Mouse (Mus musculus) megakaryocyte progenitor cell, adult 5-6 weeks (primary cell): ENCODE data around the gene 1700001P01Rik. TPM values are rescaled to one million over a fixed set of nuclear protein-coding genes. Genes with fewer than 3 reads are reported as not detected.

Experiments
- ATAC-seq: replicated peaks from 2 replicates; pipeline ENCODE4 v1.8.0; 2016; ENCODE audit warnings: mild to moderate bottlenecking, moderate TSS enrichment, inconsistent platforms; ENCODE audit not compliant: poor library complexity
- total RNA-seq, 2 experiments: library from RNA; stranded (forward) in 1 of 2; stranded (reverse) in 1 of 2; fragments of 157-497, 149-512 nt in 1 of 2; fragments of 200-1000 nt in 1 of 2; gene quantifications; 2 replicates each; pipeline versions ENCODE4 v1.2.3 to v1.2.4; 2015 to 2017

1700001P01Rik gene
- total RNA-seq (2015) (0.64 TPM in 1 of 2 replicates, not detected in the other), total RNA-seq (2017) (0.30 TPM in 1 of 2 replicates, not detected in the other)

DNA sequence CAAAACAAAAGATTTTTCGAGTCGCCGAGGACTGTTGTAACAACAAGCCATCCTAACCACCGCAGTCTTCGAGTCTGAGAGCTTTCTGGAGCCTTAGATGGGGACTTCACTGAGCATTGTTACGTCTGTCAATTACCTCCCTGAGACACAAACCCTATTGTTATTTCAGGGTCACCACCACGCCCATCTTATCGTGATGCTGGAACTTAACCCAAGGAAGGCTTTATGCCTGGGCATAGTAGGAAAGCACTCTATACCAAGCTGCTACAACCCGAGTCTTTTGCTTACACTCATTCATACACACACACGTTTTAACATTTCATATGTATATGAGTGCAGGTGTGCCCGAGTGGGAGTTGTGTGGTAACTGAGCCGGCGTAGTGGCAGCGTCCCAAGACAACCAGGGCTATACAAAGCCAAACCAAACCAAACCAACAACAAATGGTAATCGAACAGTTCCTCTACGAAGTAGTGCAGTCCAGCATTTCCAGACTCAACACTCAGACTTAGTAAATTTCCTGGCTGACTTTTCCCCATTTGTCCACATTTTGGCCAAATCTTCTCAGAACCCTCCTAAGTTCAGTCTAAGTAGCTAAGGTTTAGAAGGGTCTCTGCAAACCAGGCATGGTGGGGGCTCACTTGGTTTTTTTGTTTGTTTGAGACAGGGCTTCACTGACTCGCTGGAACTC, at the start of gene 1700001P01Rik:
TSS of gene 1700001P01Rik (minus strand) at position 111 of the 689 bp plus-strand sequence.
- peak; percentile 14; the same call in 1 of the 2 replicates for ATAC-seq

DNA sequence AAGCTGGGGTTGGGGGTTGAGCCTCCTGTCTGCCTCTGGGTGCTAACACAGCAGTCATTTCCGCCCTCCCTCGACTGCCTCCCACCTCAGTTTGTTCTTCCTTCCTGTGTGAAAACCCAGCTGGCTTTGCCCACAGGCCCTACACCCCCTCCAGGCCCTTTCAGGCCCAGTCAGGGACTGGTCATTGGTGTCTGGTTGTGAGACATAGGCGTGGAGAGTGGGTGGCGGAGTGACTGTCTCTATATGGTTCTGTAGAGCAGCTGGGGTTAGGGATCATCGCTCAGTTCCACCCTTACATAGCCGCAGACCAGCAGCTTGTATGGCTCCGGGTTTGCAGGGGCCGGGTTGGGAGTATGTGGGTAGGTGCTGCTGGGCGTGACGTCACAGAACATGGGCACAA, 49.6 kb upstream of the 1700001P01Rik start:
- peak; percentile 12; the same call in 1 of the 2 replicates for ATAC-seq

GRCm38 (mm10) chr11:97824895-97825294, 49.2 kb upstream of the 1700001P01Rik start:
- no peak for ATAC-seq

- no peak for ATAC-seq
Measured at GRCm38 (mm10) chr11:97824168-97824567, 48.5 kb upstream of the 1700001P01Rik start.

DNA sequence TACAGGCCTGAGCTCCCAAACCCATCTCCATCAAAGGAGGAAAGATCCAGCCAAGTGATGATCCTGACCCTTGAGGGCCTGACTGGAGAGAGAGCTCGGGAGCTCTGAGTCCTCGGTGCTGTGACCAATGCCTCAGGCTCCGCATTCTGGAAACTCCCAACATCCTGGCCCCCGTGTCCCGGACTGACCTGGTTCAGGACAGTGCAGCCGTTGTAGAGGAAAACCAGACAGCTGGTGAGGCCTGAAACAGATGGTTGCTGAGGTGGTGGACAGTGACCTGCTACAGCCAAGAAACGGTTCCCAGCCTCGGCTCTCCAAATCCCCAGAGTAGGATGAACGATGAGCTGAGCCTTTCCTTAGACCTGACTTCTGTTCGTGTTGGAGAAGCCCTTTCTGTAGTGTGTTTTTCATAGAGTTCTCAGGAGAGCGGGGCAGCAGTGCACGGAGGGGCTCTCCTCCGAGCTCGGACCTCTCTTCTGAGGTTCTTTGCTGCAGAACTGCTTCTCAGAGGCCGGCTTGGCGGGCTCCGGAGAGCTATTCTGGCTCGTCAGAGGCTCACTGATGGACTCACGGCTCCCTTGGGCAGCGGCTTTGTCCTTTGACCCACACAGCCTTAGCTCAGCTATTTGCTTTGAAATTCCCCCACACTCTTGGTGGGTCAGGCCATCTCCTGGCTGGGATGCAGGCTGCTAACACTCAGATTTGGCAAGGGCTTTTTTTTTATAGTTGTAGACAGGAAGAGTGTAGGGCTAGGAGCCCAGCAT, 47.3 kb upstream of the 1700001P01Rik start:
- ATAC-seq = no peak

DNA sequence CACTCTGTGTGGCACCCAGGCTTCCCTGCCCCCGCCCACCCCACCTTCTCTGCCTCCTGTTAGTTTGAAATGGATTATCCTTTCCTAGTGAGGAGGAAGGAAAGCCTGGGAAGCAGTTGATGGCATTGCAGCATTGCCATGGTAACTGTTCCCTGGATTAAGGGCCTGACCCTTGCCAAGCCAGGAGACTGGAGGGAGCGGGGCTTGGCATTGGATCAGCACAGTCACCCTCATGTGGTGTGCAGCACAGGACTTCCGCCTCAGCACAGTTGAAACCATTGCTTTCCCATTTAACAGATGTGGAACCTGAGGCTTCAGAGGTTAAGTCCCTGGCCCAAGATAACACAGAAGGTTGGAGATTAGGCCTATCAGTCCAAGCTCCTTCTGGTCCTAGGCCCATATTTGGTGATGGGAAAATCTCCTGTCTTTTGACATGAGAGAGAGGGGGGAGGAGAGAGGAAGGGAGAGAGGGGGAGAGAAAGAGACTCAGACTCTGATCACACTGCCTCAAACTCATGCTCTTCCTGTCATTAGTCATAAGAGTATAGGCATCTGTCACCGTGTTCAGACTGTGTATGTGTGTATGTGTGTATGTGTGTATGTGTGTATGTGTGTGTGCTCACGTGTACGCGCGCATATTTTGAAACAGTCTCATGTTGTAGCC, 45.8 kb upstream of the 1700001P01Rik start:
- ATAC-seq = no peak

GRCm38 (mm10) chr11:97820840-97821239, 45.1 kb upstream of the 1700001P01Rik start:
- ATAC-seq = no peak

- no peak for ATAC-seq
Measured at GRCm38 (mm10) chr11:97819923-97820322, 44.2 kb upstream of the 1700001P01Rik start.

DNA sequence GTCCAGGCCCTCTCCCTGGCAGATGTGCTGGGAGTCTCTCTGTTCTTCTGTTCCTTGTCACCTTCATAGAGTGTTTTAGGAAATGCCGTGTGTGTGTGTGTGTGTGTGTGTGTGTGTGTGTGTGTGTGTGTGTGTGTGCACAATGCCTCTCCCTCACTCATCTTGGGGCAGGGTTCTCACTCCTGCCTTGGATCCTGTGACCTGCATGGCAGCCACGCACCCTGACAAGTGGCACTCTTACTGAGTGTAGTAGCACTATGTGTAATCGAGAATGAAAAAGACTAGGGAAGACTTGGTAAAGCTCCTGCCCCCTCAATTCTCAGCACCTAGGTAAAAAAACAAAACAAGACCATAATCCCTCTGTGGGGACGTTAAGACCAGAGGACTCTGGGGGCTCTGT, 43.4 kb upstream of the 1700001P01Rik start:
- ATAC-seq = no peak

GRCm38 (mm10) chr11:97818571-97818970, 42.9 kb upstream of the 1700001P01Rik start:
- ATAC-seq = no peak

GRCm38 (mm10) chr11:97818003-97818402, 42.3 kb upstream of the 1700001P01Rik start:
- ATAC-seq = no peak

DNA sequence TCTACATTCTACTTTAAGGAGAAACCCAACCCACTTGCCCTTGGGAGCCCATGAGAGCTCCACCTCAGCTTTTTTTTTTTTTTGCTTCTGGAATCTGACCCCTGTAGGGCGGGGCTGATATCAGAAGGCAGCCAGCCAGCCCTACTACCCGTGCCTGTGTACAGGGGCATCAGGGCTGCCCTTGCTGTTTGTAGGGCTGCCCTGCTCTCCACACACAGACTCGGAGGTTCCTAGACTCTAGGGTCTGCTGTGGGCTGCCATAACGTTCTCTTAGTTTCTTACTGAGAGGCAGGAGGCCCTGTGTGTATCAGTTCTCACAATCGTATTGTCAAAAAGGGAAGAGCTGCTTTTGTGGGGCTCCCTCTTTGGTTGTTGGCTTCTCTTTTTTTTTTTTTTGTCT, 41.7 kb upstream of the 1700001P01Rik start:
- ATAC-seq = peak; percentile 47

DNA sequence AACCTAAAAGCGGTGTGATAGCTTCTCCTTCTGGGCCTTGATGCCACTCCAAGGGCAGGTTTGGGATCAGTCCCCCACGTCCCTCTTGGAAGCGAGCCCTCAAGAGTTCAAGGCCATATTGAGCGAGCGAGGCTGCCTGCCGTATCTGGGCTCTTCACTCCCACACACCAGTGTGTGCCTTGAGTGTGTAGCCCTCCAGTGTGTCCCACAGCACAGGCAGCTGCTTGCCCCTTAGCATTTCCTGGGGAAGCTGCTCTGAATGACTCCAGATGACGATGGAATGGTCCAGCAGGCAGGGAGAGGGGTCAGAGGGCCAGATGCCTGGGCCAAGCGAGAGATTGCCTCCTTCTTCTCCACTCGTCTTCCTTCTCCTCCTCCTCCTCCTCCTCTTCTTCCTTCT, 41.2 kb upstream of the 1700001P01Rik start:
- no peak for ATAC-seq

DNA sequence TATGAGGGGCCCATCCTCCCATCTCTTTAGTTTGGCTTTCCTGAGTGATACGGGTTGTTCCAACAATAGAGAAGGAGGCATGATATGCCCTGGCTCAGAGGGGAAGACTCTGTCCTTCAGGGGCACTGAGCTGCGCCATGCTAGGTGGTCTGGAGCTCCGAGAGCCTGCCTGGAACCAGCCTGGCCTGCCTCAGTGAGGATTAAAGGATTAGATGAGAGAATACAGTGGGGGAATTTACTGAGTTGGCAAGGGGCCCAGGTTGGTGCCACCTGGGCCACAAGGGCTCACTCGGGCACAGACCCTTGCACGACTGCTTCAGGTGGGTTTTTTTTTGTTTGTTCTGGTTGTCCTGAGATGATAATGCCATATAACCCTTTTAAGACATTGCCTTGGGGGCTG, 40.5 kb upstream of the 1700001P01Rik start:
- no peak for ATAC-seq

DNA sequence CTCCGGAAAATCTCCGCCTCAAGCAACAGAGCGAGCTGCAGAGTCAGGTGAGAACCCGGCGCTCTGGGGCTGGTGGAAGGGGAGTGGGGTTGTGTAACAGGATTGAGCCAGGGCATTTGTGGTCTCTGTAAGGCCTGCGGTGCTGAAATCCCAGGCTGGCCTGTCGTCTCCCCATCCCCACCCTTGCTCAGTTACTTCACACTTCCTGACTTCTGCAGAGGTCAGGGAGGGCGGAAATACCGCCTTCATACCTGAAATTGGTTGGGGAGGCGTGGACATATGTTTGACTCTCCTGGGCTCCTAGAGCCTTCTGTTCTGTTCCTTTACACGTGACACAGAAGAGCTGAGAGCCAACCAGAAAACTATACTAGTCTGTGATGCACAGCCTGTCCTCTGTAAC, 40.0 kb upstream of the 1700001P01Rik start:
- ATAC-seq = peak; percentile 72

GRCm38 (mm10) chr11:97813746-97814515, 38.2 kb upstream of the 1700001P01Rik start:
- ATAC-seq = no peak

DNA sequence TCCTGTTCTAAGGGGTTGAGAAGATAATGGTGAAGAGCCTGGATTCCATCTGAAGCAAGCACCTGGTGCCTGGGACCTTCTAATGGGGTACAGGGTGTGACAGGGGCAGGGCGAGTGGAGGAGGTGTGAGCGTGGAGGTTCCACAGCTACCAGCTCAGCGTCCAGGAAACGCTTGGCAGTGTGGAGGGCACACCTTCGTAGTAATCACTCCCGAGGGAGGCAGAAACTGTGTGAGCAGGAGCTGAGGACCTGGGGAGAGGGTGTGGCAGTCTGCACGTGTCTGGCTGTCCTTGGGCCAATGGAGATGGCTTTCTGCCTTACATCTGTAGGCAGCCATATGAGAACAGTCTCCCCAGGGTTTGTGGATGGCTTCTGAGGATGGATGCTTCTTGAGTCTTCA, 37.4 kb upstream of the 1700001P01Rik start:
- ATAC-seq = no peak

DNA sequence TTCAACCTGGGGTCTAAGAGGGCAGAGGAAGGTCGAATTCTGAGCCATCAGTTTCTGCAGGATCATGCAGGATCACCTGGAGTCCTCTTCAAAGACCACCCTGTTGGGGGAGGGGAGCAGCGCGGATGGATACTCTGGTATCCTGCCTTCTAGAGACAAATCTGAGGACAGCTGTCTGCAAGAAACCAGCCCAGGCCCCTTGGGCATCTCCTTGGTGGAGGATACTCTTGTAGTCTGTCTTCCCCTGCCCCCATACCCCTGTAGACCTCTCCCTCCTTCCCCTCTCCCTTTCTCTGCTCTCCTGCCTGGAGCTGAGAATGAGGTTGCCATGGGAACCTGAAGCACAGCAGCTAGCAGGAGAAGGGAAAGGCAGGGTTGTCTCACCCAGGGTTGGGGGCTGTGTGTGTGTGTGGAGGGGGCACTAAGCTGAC, 36.8 kb upstream of the 1700001P01Rik start:
- ATAC-seq = no peak

DNA sequence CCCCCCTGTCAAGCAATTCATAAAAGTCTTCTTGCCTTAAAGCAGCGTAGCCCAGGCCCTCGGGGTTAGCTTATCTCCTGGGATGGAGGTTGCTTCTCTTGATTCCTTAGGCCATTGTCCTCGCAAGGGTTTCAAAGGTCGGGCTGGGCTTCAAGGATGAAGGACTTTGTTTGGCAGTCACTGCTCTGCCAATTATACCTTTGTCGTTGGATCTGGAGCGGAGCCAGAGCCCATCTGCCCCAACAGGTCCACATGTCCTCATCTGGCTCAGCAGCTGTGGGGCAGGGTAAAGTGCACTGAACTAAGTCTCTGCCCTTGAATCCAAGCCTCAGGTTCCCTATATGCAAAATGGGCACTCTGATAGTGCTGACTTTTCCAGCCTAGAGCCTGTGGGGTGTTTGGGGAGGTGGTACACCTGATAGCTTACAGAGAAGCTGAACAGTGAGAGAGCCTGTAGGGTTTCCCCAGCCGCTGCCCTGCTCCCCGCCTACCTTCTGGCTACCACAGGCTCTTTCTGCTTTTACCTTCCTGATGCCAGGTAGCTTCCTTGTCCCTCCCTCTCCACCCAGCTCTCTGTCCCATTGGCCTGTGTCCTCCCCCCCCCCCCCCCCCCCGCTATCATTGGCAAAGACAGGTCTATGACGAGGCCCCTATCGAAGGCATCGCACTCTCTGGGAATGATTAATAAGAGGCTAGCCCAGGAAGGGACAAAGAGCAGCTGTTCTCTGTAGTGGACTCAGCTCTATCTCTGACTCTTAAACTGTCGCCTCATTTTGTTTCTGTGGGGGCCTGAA, 36.0 kb upstream of the 1700001P01Rik start:
- ATAC-seq = no peak

GRCm38 (mm10) chr11:97810970-97811369, 35.3 kb upstream of the 1700001P01Rik start:
- ATAC-seq = no peak
